Mouse (Mus musculus): ENCODE results near the gene Trip13. TPM values are rescaled to one million over a fixed set of nuclear protein-coding genes. Genes with fewer than 3 reads are reported as not detected.

Trip13 gene
- polyA plus RNA-seq, 1 experiment: 0.82 TPM

- Histone ChIP-seq H3K27ac (ENCODE audit: insufficient read depth, low read depth, low read length) (no peak overlapping the region), H3K27me3 (ENCODE audit: control insufficient read depth, insufficient read depth, low read length) (no peaks in the 10 kb centered on the region), H3K4me3 (ENCODE audit: low read depth, low read length) (no peak overlapping the region), H3K36me3 (ENCODE audit: control insufficient read depth, insufficient read depth, low read length) (peaks cover 44% of the 10 kb centered on the region), H3K4me1 (ENCODE audit: control insufficient read depth, insufficient read depth, insufficient read length, low read length) (no peaks in the 10 kb centered on the region)
- TF ChIP-seq CTCF (IDR thresholded peaks at IDR 0.05; ENCODE audit: extremely low read depth, insufficient read length, insufficient replicate concordance, low read depth, low read length) (no peak), POLR2A (IDR thresholded peaks at IDR 0.05; ENCODE audit: low read depth, low read length) (no peak)
- WGBS: 94% methylated on average over 10 of the region's 10 CpGs
Observed at GRCm38 (mm10) chr13:73960117-73960652, 22.6 kb upstream of the Trip13 start.

GRCm38 (mm10) chr13:73955531-73955930 lies 17.9 kb upstream of the Trip13 start:
- Histone ChIP-seq H3K36me3 (ENCODE audit: control insufficient read depth, insufficient read depth, low read length) (peaks cover 67% of the 10 kb centered on the region), H3K4me3 (ENCODE audit: low read depth, low read length) (no peak overlapping the region)
- WGBS: 86% methylated on average over 5 of the region's 5 CpGs

GRCm38 (mm10) chr13:73954666-73955065 lies 17.1 kb upstream of the Trip13 start:
- Histone ChIP-seq H3K4me3 (ENCODE audit: low read depth, low read length) (no peak overlapping the region), H3K27ac (ENCODE audit: insufficient read depth, low read depth, low read length) (no peak overlapping the region), H3K27me3 (ENCODE audit: control insufficient read depth, insufficient read depth, low read length) (no peaks in the 10 kb centered on the region), H3K36me3 (ENCODE audit: control insufficient read depth, insufficient read depth, low read length) (peaks cover 72% of the 10 kb centered on the region), H3K4me1 (ENCODE audit: control insufficient read depth, insufficient read depth, insufficient read length, low read length) (no peaks in the 10 kb centered on the region)
- 76% methylated on average over 6 of the region's 6 CpGs for WGBS
- TF ChIP-seq CTCF (IDR thresholded peaks at IDR 0.05; ENCODE audit: extremely low read depth, insufficient read length, insufficient replicate concordance, low read depth, low read length) (no peak), POLR2A (IDR thresholded peaks at IDR 0.05; ENCODE audit: low read depth, low read length) (no peak)

More at GRCm38 (mm10) chr13:73955531-73955930, 17.9 kb upstream of the Trip13 start:
- TF ChIP-seq CTCF (IDR thresholded peaks at IDR 0.05; ENCODE audit: extremely low read depth, insufficient read length, insufficient replicate concordance, low read depth, low read length): no peak
- TF ChIP-seq POLR2A (IDR thresholded peaks at IDR 0.05; ENCODE audit: low read depth, low read length): no peak
- Histone ChIP-seq H3K27me3 (ENCODE audit: control insufficient read depth, insufficient read depth, low read length) (no peaks in the 10 kb centered on the region), H3K4me1 (ENCODE audit: control insufficient read depth, insufficient read depth, insufficient read length, low read length) (no peaks in the 10 kb centered on the region), H3K27ac (ENCODE audit: insufficient read depth, low read depth, low read length) (no peak overlapping the region)

- H3K4me3 ChIP-seq (ENCODE audit: low read depth, low read length): no peak overlapping the region
- H3K27ac ChIP-seq (ENCODE audit: insufficient read depth, low read depth, low read length): no peak overlapping the region
- WGBS: 89% methylated on average over 1 of the region's 1 CpGs
- H3K27me3 ChIP-seq (ENCODE audit: control insufficient read depth, insufficient read depth, low read length): no peaks in the 10 kb centered on the region
- no peak for TF ChIP-seq POLR2A (IDR thresholded peaks at IDR 0.05; ENCODE audit: low read depth, low read length)
- TF ChIP-seq CTCF (IDR thresholded peaks at IDR 0.05; ENCODE audit: extremely low read depth, insufficient read length, insufficient replicate concordance, low read depth, low read length): no peak
- H3K4me1 ChIP-seq (ENCODE audit: control insufficient read depth, insufficient read depth, insufficient read length, low read length): no peaks in the 10 kb centered on the region
- H3K36me3 ChIP-seq (ENCODE audit: control insufficient read depth, insufficient read depth, low read length): peaks cover 72% of the 10 kb centered on the region
Observed at GRCm38 (mm10) chr13:73953551-73954130, 16.1 kb upstream of the Trip13 start.

GRCm38 (mm10) chr13:73944606-73945005 lies 7.0 kb upstream of the Trip13 start:
- Histone ChIP-seq H3K4me1 (ENCODE audit: control insufficient read depth, insufficient read depth, insufficient read length, low read length) (no peaks in the 10 kb centered on the region), H3K4me3 (ENCODE audit: low read depth, low read length) (no peak overlapping the region), H3K27ac (ENCODE audit: insufficient read depth, low read depth, low read length) (no peak overlapping the region), H3K36me3 (ENCODE audit: control insufficient read depth, insufficient read depth, low read length) (peaks cover 61% of the 10 kb centered on the region), H3K27me3 (ENCODE audit: control insufficient read depth, insufficient read depth, low read length) (no peaks in the 10 kb centered on the region)
- no peak for TF ChIP-seq POLR2A (IDR thresholded peaks at IDR 0.05; ENCODE audit: low read depth, low read length)
- TF ChIP-seq CTCF (IDR thresholded peaks at IDR 0.05; ENCODE audit: extremely low read depth, insufficient read length, insufficient replicate concordance, low read depth, low read length): no peak
- 83% methylated on average over 9 of the region's 9 CpGs for WGBS

GRCm38 (mm10) chr13:73939101-73939500 lies 1.5 kb upstream of the Trip13 start:
- WGBS: 90% methylated on average over 5 of the region's 5 CpGs
- TF ChIP-seq CTCF (IDR thresholded peaks at IDR 0.05; ENCODE audit: extremely low read depth, insufficient read length, insufficient replicate concordance, low read depth, low read length) (no peak), POLR2A (IDR thresholded peaks at IDR 0.05; ENCODE audit: low read depth, low read length) (no peak)
- Histone ChIP-seq H3K27me3 (ENCODE audit: control insufficient read depth, insufficient read depth, low read length) (no peaks in the 10 kb centered on the region), H3K27ac (ENCODE audit: insufficient read depth, low read depth, low read length) (no peak overlapping the region), H3K4me3 (ENCODE audit: low read depth, low read length) (no peak overlapping the region), H3K36me3 (ENCODE audit: control insufficient read depth, insufficient read depth, low read length) (peaks cover 24% of the 10 kb centered on the region), H3K4me1 (ENCODE audit: control insufficient read depth, insufficient read depth, insufficient read length, low read length) (peaks cover 13% of the 10 kb centered on the region; the same call in 1 of the 2 replicates)

GRCm38 (mm10) chr13:73938177-73938560 lies 585 bp upstream of the Trip13 start:
- peak overlapping the region; percentile 32; the same call in 1 of the 2 replicates for H3K27ac ChIP-seq (ENCODE audit: insufficient read depth, low read depth, low read length)
- 12% methylated on average over 13 of the region's 13 CpGs for WGBS
- H3K27me3 ChIP-seq (ENCODE audit: control insufficient read depth, insufficient read depth, low read length): no peaks in the 10 kb centered on the region
- H3K36me3 ChIP-seq (ENCODE audit: control insufficient read depth, insufficient read depth, low read length): peaks cover 15% of the 10 kb centered on the region
- H3K4me3 ChIP-seq (ENCODE audit: low read depth, low read length): peak overlapping the region; percentile 75
- H3K4me1 ChIP-seq (ENCODE audit: control insufficient read depth, insufficient read depth, insufficient read length, low read length): peaks cover 13% of the 10 kb centered on the region; the same call in 1 of the 2 replicates
- TF ChIP-seq POLR2A (IDR thresholded peaks at IDR 0.05; ENCODE audit: low read depth, low read length): no peak
- TF ChIP-seq CTCF (IDR thresholded peaks at IDR 0.05; ENCODE audit: extremely low read depth, insufficient read length, insufficient replicate concordance, low read depth, low read length): no peak
